ENCODE assay signal across 11 mouse cellular contexts in the genomic region with DNA sequence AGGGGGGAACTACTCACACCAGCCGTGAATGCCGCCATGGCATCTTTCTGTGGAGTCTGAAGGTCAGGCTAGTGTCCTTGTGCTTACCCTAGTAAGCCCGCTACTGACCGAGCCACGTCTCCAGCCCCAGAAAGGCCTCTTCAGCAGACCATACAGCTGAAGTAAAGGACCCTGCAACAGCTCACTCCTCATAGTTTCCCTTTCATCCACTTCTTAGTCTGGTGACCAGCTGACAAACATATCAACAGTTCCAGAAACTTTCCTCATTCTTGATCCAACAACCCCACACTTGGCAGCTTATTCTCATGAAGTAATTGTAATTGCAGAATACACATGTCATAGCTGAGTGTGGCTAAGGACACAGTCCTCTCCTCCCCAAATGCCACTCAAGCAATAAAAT. TPM values are rescaled to one million over a fixed set of nuclear protein-coding genes. Genes with fewer than 3 reads are reported as not detected.
DNase-seq lines count a peak whose midpoint lies in the region; ATAC-seq and TF ChIP-seq lines count a peak whose summit lies in the region.
"Had no signal": no experiment of that assay in that cellular context is flagged by ENCODE, and none has a peak within 500 bp of the region (broad histone marks: within the 10 kb centered on the region; RNA-seq: fewer than 3 reads in every experiment).

No protein-coding gene starts in this region.

- no peak overlapping the region for H3K4me2 ChIP-seq in hindbrain, embryonic 16.5 days (ENCODE audit: low read length)
- no peak overlapping the region for H3K4me2 ChIP-seq in hindbrain, embryonic 13.5 days
- no peak overlapping the region for H3K4me2 ChIP-seq in stomach, embryonic 15.5 days
- no peak overlapping the region for H3K4me2 ChIP-seq in stomach, postnatal 0 days (replicated peaks; ENCODE audit: low read depth)
- no peak overlapping the region for H3K4me2 ChIP-seq in midbrain, embryonic 11.5 days

- intact Hi-C loops in heart, postnatal 10 days (cut with DNase I): no loop called here

- H3K4me1 ChIP-seq in hindbrain, embryonic 16.5 days (ENCODE audit: control insufficient read depth, insufficient read depth, low read depth, low read length): peaks cover 14% of the 10 kb centered on the region
- H3K4me1 ChIP-seq in hindbrain, embryonic 13.5 days (replicated peaks): peaks cover 30% of the 10 kb centered on the region
- peaks cover 22% of the 10 kb centered on the region for H3K4me1 ChIP-seq in stomach, embryonic 15.5 days
- peaks cover 7% of the 10 kb centered on the region; the same call in 1 of the 2 replicates for H3K4me1 ChIP-seq in stomach, postnatal 0 days (replicated peaks; ENCODE audit: control insufficient read depth, insufficient read depth)
- H3K4me1 ChIP-seq in midbrain, embryonic 11.5 days (ENCODE audit: control insufficient read depth, insufficient read depth, low read length): peaks cover 7% of the 10 kb centered on the region; the same call in 1 of the 2 replicates

- H3K36me3 ChIP-seq in hindbrain, embryonic 16.5 days (ENCODE audit: control insufficient read depth, insufficient read depth, low read length): no peaks in the 10 kb centered on the region
- no peaks in the 10 kb centered on the region for H3K36me3 ChIP-seq in hindbrain, embryonic 13.5 days
- H3K36me3 ChIP-seq in stomach, embryonic 15.5 days: no peaks in the 10 kb centered on the region
- no peaks in the 10 kb centered on the region for H3K36me3 ChIP-seq in stomach, postnatal 0 days (ENCODE audit: control insufficient read depth, insufficient read depth, low read length)
- H3K36me3 ChIP-seq in midbrain, embryonic 11.5 days (ENCODE audit: control insufficient read depth, insufficient read depth, low read length): no peaks in the 10 kb centered on the region

- no peak for TF ChIP-seq EP300 in stomach, postnatal 0 days (optimal IDR thresholded peaks at IDR 0.05)

- no peak overlapping the region for H3K9ac ChIP-seq in hindbrain, embryonic 16.5 days (ENCODE audit: low read depth, low read length)
- H3K9ac ChIP-seq in hindbrain, embryonic 13.5 days: no peak overlapping the region
- no peak overlapping the region for H3K9ac ChIP-seq in stomach, embryonic 15.5 days
- H3K9ac ChIP-seq in stomach, postnatal 0 days (ENCODE audit: low read length): no peak overlapping the region
- no peak overlapping the region for H3K9ac ChIP-seq in midbrain, embryonic 11.5 days (ENCODE audit: low read length)

- no peak for DNase-seq in stomach, postnatal 0 days (ENCODE audit: low spot score)
- DNase-seq in heart, postnatal 10 days: peak; percentile 68 to 70
- DNase-seq in c-Kit-positive CD71-positive TER-119-positive erythroid progenitor cells, embryonic 14.5 days (ENCODE audit: low spot score): no peak
- DNase-seq in midbrain, embryonic 11.5 days (ENCODE audit: low spot score, missing footprints): no peak
- DNase-seq: cerebellum, adult 18-20 months; gastrocnemius, postnatal 14 days had no signal

- WGBS in hindbrain, embryonic 16.5 days: 84% methylated on average over 5 of the region's 5 CpGs
- WGBS in hindbrain, embryonic 13.5 days: 83% methylated on average over 5 of the region's 5 CpGs
- 70% methylated on average over 5 of the region's 5 CpGs for WGBS in stomach, embryonic 15.5 days
- WGBS in stomach, postnatal 0 days: 60% methylated on average over 5 of the region's 5 CpGs
- 69% methylated on average over 5 of the region's 5 CpGs for WGBS in midbrain, embryonic 11.5 days

- no peak for TF ChIP-seq CTCF in stomach, postnatal 0 days (IDR thresholded peaks at IDR 0.05; ENCODE audit: low read depth)

- H3K27ac ChIP-seq in hindbrain, embryonic 16.5 days (ENCODE audit: low read depth, low read length): 0 out of 2 replicates have a peak overlapping the region, but pooled peaks have one; percentile 13
- H3K27ac ChIP-seq in hindbrain, embryonic 13.5 days: no peak overlapping the region
- H3K27ac ChIP-seq in stomach, embryonic 15.5 days: peak overlapping the region; percentile 45
- H3K27ac ChIP-seq in stomach, postnatal 0 days (replicated peaks): no peak overlapping the region; the same call in 1 of the 2 replicates
- no peak overlapping the region for H3K27ac ChIP-seq in midbrain, embryonic 11.5 days (ENCODE audit: low read depth, low read length)

- ATAC-seq in hindbrain, embryonic 16.5 days: no peak
- ATAC-seq in hindbrain, embryonic 13.5 days (ENCODE audit: low FRiP score): no peak
- no peak for ATAC-seq in stomach, embryonic 15.5 days (ENCODE audit: insufficient read depth, low FRiP score, low read depth)
- no peak for ATAC-seq in stomach, postnatal 0 days (ENCODE audit: low FRiP score, low TSS enrichment)
- no peak for ATAC-seq in midbrain, embryonic 11.5 days (ENCODE audit: low FRiP score)
- ATAC-seq: inflammation-experienced regulatory T-cells, adult 6 months had no signal

- no peaks in the 10 kb centered on the region for H3K9me3 ChIP-seq in hindbrain, embryonic 16.5 days (ENCODE audit: control insufficient read depth, low read length)
- no peaks in the 10 kb centered on the region for H3K9me3 ChIP-seq in hindbrain, embryonic 13.5 days
- no peaks in the 10 kb centered on the region for H3K9me3 ChIP-seq in stomach, embryonic 15.5 days
- H3K9me3 ChIP-seq in stomach, postnatal 0 days (ENCODE audit: control insufficient read depth, low read length): no peaks in the 10 kb centered on the region
- H3K9me3 ChIP-seq in midbrain, embryonic 11.5 days (ENCODE audit: control insufficient read depth, low read length): no peaks in the 10 kb centered on the region

- no peaks in the 10 kb centered on the region for H3K27me3 ChIP-seq in hindbrain, embryonic 16.5 days (replicated peaks; ENCODE audit: control insufficient read depth, insufficient read depth, low read length)
- H3K27me3 ChIP-seq in hindbrain, embryonic 13.5 days: no peaks in the 10 kb centered on the region
- H3K27me3 ChIP-seq in stomach, embryonic 15.5 days (replicated peaks): no peaks in the 10 kb centered on the region
- H3K27me3 ChIP-seq in stomach, postnatal 0 days (ENCODE audit: control insufficient read depth, insufficient read depth, low read length): no peaks in the 10 kb centered on the region
- no peaks in the 10 kb centered on the region for H3K27me3 ChIP-seq in midbrain, embryonic 11.5 days (ENCODE audit: control insufficient read depth, insufficient read depth, low read length)

- H3K4me3 ChIP-seq in hindbrain, embryonic 16.5 days (ENCODE audit: low read length): no peak overlapping the region
- H3K4me3 ChIP-seq in hindbrain, embryonic 13.5 days: no peak overlapping the region
- H3K4me3 ChIP-seq in stomach, embryonic 15.5 days (replicated peaks): no peak overlapping the region
- H3K4me3 ChIP-seq in stomach, postnatal 0 days (ENCODE audit: low read depth, low read length): no peak overlapping the region
- H3K4me3 ChIP-seq in midbrain, embryonic 11.5 days (ENCODE audit: low read depth, low read length): no peak overlapping the region

RNA-seq across cellular contexts. Expression of a gene that starts 27.0 kb away (rescaled TPM):
- 41.7 and 43.5 TPM in 2 replicates for polyA plus RNA-seq in hindbrain, embryonic 16.5 days (2015; fragmentation: Nextera tagmentation; extraction: Ambion mirVana)
- polyA plus RNA-seq in hindbrain, embryonic 13.5 days (2015; fragmentation: Nextera tagmentation; extraction: Ambion mirVana): 23.4 and 25.2 TPM in 2 replicates
- polyA plus RNA-seq in stomach, embryonic 15.5 days (2015; fragmentation: Nextera tagmentation; extraction: Ambion mirVana): 16.5 TPM in 2 replicates
- 6.6 and 7.3 TPM in 2 replicates for polyA plus RNA-seq in stomach, postnatal 0 days (2015; fragmentation: Nextera tagmentation; extraction: Ambion mirVana)
- 1 to 10 TPM; 7.1 to 7.6 TPM for total RNA-seq in heart, postnatal 10 days (2021)
- 8.9 and 9.7 TPM in 2 replicates for polyA plus RNA-seq in midbrain, embryonic 11.5 days (2014; fragmentation: Nextera tagmentation; extraction: Ambion mirVana)
- total RNA-seq: CH12.LX had no signal

Comparison
In these comparisons a context has a peak if more than half of its experiments do, and no peak if none do; other contexts are left out.
1. H3K27ac ChIP-seq: peak in hindbrain, embryonic 16.5 days (single experiment) and stomach, embryonic 15.5 days (single experiment); none in hindbrain, embryonic 13.5 days (single experiment), stomach, postnatal 0 days (single experiment) and midbrain, embryonic 11.5 days (single experiment).
2. DNase-seq: peak in heart, postnatal 10 days (2 of 2); none in stomach, postnatal 0 days (single experiment), c-Kit-positive CD71-positive TER-119-positive erythroid progenitor cells, embryonic 14.5 days (single experiment) and midbrain, embryonic 11.5 days (single experiment).